Mouse (Mus musculus): ENCODE measurements at regions not wholly inside any gene's neighbourhood (a gene's known extent, or its start where the extent isn't known, plus 50 kb on each side); places are given as distances from the start of the nearest gene placed in this dataset.

- Histone ChIP-seq H3K27ac (ENCODE audit: insufficient read depth, low read length) (no peak overlapping the region), H3K4me3 (ENCODE audit: insufficient read depth, low read length) (no peak overlapping the region), H3K4me1 (ENCODE audit: control insufficient read depth, insufficient read depth, low read length) (no peaks in the 10 kb centered on the region)
- TF ChIP-seq POLR2A (IDR thresholded peaks at IDR 0.05; ENCODE audit: extremely low read depth, insufficient read depth, low read length) = no peak
- TF ChIP-seq CTCF (IDR thresholded peaks at IDR 0.05; ENCODE audit: extremely low read depth, insufficient read depth, low read length) = no peak
These were observed 87.5 kb upstream of the Ppp2r2d start for GRCm38 (mm10) chr7:138758386-138758785.

GRCm38 (mm10) chr7:138748442-138748841 lies 97.4 kb upstream of the Ppp2r2d start:
- H3K4me1 ChIP-seq (ENCODE audit: control insufficient read depth, insufficient read depth, low read length) = no peaks in the 10 kb centered on the region
- TF ChIP-seq POLR2A (IDR thresholded peaks at IDR 0.05; ENCODE audit: extremely low read depth, insufficient read depth, low read length) (no peak), CTCF (IDR thresholded peaks at IDR 0.05; ENCODE audit: extremely low read depth, insufficient read depth, low read length) (no peak)
- no peak overlapping the region for H3K27ac ChIP-seq (ENCODE audit: insufficient read depth, low read length)
- no peak overlapping the region for H3K4me3 ChIP-seq (ENCODE audit: insufficient read depth, low read length)

GRCm38 (mm10) chr7:138746616-138747015 lies 99.3 kb upstream of the Ppp2r2d start:
- H3K27ac ChIP-seq (ENCODE audit: insufficient read depth, low read length) = no peak overlapping the region
- H3K4me1 ChIP-seq (ENCODE audit: control insufficient read depth, insufficient read depth, low read length) = no peaks in the 10 kb centered on the region
- H3K4me3 ChIP-seq (ENCODE audit: insufficient read depth, low read length) = no peak overlapping the region
- TF ChIP-seq CTCF (IDR thresholded peaks at IDR 0.05; ENCODE audit: extremely low read depth, insufficient read depth, low read length) (no peak), POLR2A (IDR thresholded peaks at IDR 0.05; ENCODE audit: extremely low read depth, insufficient read depth, low read length) (no peak)

- TF ChIP-seq POLR2A (IDR thresholded peaks at IDR 0.05; ENCODE audit: extremely low read depth, insufficient read depth, low read length) (no peak), CTCF (IDR thresholded peaks at IDR 0.05; ENCODE audit: extremely low read depth, insufficient read depth, low read length) (no peak)
- no peak overlapping the region for H3K27ac ChIP-seq (ENCODE audit: insufficient read depth, low read length)
- H3K4me1 ChIP-seq (ENCODE audit: control insufficient read depth, insufficient read depth, low read length) = no peaks in the 10 kb centered on the region
- H3K4me3 ChIP-seq (ENCODE audit: insufficient read depth, low read length) = no peak overlapping the region
These were observed 103.4 kb upstream of the Ppp2r2d start for GRCm38 (mm10) chr7:138742516-138742845.

GRCm38 (mm10) chr7:138741816-138742515 lies 103.9 kb upstream of the Ppp2r2d start:
- no peak overlapping the region for H3K4me3 ChIP-seq (ENCODE audit: insufficient read depth, low read length)
- TF ChIP-seq POLR2A (IDR thresholded peaks at IDR 0.05; ENCODE audit: extremely low read depth, insufficient read depth, low read length) (no peak), CTCF (IDR thresholded peaks at IDR 0.05; ENCODE audit: extremely low read depth, insufficient read depth, low read length) (no peak)
- no peaks in the 10 kb centered on the region for H3K4me1 ChIP-seq (ENCODE audit: control insufficient read depth, insufficient read depth, low read length)
- no peak overlapping the region for H3K27ac ChIP-seq (ENCODE audit: insufficient read depth, low read length)

GRCm38 (mm10) chr7:138734254-138734653 lies 111.6 kb upstream of the Ppp2r2d start:
- Histone ChIP-seq H3K4me1 (ENCODE audit: control insufficient read depth, insufficient read depth, low read length) (no peaks in the 10 kb centered on the region; the same call in 1 of the 2 replicates), H3K4me3 (ENCODE audit: insufficient read depth, low read length) (no peak overlapping the region), H3K27ac (ENCODE audit: insufficient read depth, low read length) (no peak overlapping the region)
- TF ChIP-seq CTCF (IDR thresholded peaks at IDR 0.05; ENCODE audit: extremely low read depth, insufficient read depth, low read length) (peak; percentile 70), POLR2A (IDR thresholded peaks at IDR 0.05; ENCODE audit: extremely low read depth, insufficient read depth, low read length) (no peak)

- no peak overlapping the region for H3K27ac ChIP-seq (ENCODE audit: insufficient read depth, low read length)
- TF ChIP-seq POLR2A (IDR thresholded peaks at IDR 0.05; ENCODE audit: extremely low read depth, insufficient read depth, low read length) (no peak), CTCF (IDR thresholded peaks at IDR 0.05; ENCODE audit: extremely low read depth, insufficient read depth, low read length) (no peak)
- no peak overlapping the region for H3K4me3 ChIP-seq (ENCODE audit: insufficient read depth, low read length)
- H3K4me1 ChIP-seq (ENCODE audit: control insufficient read depth, insufficient read depth, low read length) = no peaks in the 10 kb centered on the region; the same call in 1 of the 2 replicates
These were observed 121.0 kb upstream of the Ppp2r2d start for GRCm38 (mm10) chr7:138724829-138725228.

GRCm38 (mm10) chr7:138719608-138720007 lies 126.3 kb upstream of the Ppp2r2d start:
- Histone ChIP-seq H3K27ac (ENCODE audit: insufficient read depth, low read length) (no peak overlapping the region), H3K4me3 (ENCODE audit: insufficient read depth, low read length) (no peak overlapping the region), H3K4me1 (ENCODE audit: control insufficient read depth, insufficient read depth, low read length) (no peaks in the 10 kb centered on the region)
- TF ChIP-seq POLR2A (IDR thresholded peaks at IDR 0.05; ENCODE audit: extremely low read depth, insufficient read depth, low read length) (no peak), CTCF (IDR thresholded peaks at IDR 0.05; ENCODE audit: extremely low read depth, insufficient read depth, low read length) (no peak)

GRCm38 (mm10) chr7:138719115-138719514 lies 126.8 kb upstream of the Ppp2r2d start:
- Histone ChIP-seq H3K4me3 (ENCODE audit: insufficient read depth, low read length) (no peak overlapping the region), H3K27ac (ENCODE audit: insufficient read depth, low read length) (no peak overlapping the region), H3K4me1 (ENCODE audit: control insufficient read depth, insufficient read depth, low read length) (no peaks in the 10 kb centered on the region)
- TF ChIP-seq CTCF (IDR thresholded peaks at IDR 0.05; ENCODE audit: extremely low read depth, insufficient read depth, low read length) (no peak), POLR2A (IDR thresholded peaks at IDR 0.05; ENCODE audit: extremely low read depth, insufficient read depth, low read length) (no peak)

GRCm38 (mm10) chr7:138714731-138715130 lies 131.1 kb upstream of the Ppp2r2d start:
- H3K27ac ChIP-seq (ENCODE audit: insufficient read depth, low read length) = no peak overlapping the region
- TF ChIP-seq POLR2A (IDR thresholded peaks at IDR 0.05; ENCODE audit: extremely low read depth, insufficient read depth, low read length) (no peak), CTCF (IDR thresholded peaks at IDR 0.05; ENCODE audit: extremely low read depth, insufficient read depth, low read length) (no peak)
- no peak overlapping the region for H3K4me3 ChIP-seq (ENCODE audit: insufficient read depth, low read length)
- peaks cover under 1% of the 10 kb centered on the region; the same call in 1 of the 2 replicates for H3K4me1 ChIP-seq (ENCODE audit: control insufficient read depth, insufficient read depth, low read length)
